Mouse (Mus musculus): ENCODE measurements around the gene Slc10a1. TPM values are rescaled to one million over a fixed set of nuclear protein-coding genes. Genes with fewer than 3 reads are reported as not detected.

Slc10a1 gene
- polyA plus RNA-seq, 1 experiment from 2014 or later, result 0.68 TPM

DNA sequence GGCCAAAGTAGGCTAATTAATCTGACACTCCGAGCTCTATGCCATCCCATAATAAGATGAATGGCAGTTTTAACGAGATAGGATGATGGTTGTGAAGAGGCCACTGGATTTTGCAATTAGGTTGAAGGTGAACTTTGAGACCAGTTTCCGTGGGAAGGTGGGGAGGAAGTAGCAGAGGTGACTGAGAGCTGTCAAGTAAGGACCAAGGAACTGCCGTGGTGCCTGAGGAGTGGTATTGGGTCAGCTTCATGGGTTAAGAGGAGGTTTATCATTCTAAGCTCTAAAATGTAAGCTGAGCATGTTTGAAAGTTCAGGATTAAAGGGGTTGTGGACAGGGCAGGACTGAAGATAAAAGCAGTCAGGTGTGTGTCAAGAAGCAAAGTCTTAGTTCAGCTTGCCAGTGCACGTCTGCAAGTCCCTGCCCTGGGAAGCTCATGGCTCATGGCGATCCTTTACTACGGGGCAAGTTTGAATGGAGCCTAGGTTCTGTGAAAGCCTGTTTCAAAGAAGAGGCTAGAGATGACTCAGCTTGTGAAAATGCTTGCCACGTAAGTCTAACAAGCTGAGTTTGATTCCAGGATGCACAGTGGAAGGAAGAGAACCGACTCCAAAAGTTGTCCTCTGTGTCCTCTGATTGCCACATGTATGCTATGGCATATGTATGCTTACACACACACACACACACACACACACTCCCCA is 31.0 kb downstream of the Slc10a1 start:
- Histone ChIP-seq H3K27me3 (ENCODE audit: low read depth, poor library complexity, severe bottlenecking) (no peaks in the 10 kb centered on the region), H3K4me1 (no peaks in the 10 kb centered on the region), H3K27ac (no peak overlapping the region), H3K36me3 (no peaks in the 10 kb centered on the region), H3K9me3 (replicated peaks) (no peaks in the 10 kb centered on the region), H3K4me3 (no peak overlapping the region)
- no peak for DNase-seq (ENCODE audit: low spot score)
- 77% methylated on average over 9 of the region's 9 CpGs for WGBS

DNA sequence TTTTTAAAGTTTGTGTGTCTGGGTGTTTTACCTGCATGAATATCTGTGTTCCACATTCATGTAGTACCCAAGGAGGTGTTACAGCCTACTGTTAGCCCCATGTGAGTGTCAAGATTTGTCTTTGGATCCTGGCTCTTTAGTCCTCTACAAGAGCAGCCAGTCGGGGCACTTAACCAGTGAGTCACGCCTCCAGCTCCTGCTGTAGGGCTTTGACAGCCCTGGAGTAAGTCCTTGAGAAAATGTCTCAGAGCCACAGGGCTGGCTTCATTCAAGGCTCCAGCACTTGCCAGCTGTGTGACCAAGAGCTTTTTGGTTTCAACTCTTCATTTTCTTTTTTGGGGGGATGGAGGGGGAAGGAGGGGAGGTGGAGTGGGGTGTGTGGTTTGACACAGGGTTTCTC is 31.8 kb downstream of the Slc10a1 start:
- DNase-seq (ENCODE audit: low spot score), result no peak
- H3K36me3 ChIP-seq, result no peaks in the 10 kb centered on the region
- no peaks in the 10 kb centered on the region for H3K27me3 ChIP-seq (ENCODE audit: low read depth, poor library complexity, severe bottlenecking)
- no peak overlapping the region for H3K4me3 ChIP-seq
- H3K27ac ChIP-seq, result no peak overlapping the region
- no peaks in the 10 kb centered on the region for H3K4me1 ChIP-seq
- 69% methylated on average over 2 of the region's 2 CpGs for WGBS
- no peaks in the 10 kb centered on the region for H3K9me3 ChIP-seq (replicated peaks)

DNA sequence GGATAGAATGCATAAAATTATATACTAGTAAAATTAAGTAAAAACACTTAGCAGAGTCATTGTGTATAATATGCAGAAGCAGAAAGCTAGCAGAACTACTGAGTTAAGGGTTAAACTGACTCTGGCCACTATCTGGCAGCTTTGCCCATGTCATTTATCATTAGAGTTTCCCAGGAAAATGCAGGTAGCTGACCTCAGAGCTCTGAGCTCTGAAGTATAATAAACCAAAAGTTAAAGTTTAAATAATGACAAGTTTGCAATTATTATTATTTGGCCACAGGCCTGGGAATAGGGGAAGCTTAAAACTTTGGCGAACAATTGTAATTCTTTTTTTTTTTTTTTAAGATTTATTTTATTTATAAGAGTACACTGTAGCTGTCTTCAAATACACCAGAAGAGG is 35.6 kb downstream of the Slc10a1 start:
- no peaks in the 10 kb centered on the region for H3K9me3 ChIP-seq (replicated peaks)
- H3K4me3 ChIP-seq, result no peak overlapping the region
- no peaks in the 10 kb centered on the region for H3K27me3 ChIP-seq (ENCODE audit: low read depth, poor library complexity, severe bottlenecking)
- no peak for DNase-seq (ENCODE audit: low spot score)
- H3K36me3 ChIP-seq, result no peaks in the 10 kb centered on the region
- WGBS, result 96% methylated on average over 1 of the region's 1 CpGs
- no peak overlapping the region for H3K27ac ChIP-seq
- H3K4me1 ChIP-seq, result no peaks in the 10 kb centered on the region

DNA sequence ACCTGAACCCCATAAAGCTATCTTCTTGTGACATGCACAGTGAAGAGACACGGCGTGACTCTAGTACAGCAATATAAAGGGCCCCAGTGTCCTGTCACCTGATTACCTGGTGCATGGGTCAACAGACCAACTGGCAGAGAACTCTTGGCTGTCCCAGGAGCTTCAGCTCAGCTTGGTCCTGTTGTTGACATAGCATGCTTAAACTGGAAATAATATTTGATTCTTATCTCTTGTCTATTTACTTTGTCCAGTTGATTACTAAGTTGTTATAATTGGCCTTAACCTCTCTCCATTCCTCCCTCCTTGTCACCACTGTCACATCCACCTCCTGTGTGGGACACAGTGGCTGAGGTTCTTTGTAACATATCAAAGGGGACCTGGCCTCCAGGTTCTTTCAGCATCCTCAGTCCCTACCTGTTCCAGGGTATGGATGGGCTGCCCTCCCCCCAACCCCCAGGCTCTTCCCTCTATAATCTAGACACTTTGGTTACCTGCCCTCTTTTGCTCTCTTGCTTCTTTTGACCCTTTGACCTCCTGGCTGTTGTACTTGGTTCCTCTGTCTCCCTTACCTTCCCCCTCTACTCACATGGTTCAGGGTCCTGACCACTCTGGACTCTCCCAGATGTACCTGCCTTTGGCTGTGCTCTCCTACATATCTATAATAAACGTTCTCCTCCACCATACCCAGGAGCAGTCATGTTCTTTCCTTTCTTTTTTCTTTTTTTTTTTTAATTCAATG is 36.9 kb downstream of the Slc10a1 start:
- Histone ChIP-seq H3K36me3 (no peaks in the 10 kb centered on the region), H3K4me3 (no peak overlapping the region), H3K9me3 (replicated peaks) (no peaks in the 10 kb centered on the region), H3K27ac (no peak overlapping the region), H3K27me3 (ENCODE audit: low read depth, poor library complexity, severe bottlenecking) (no peaks in the 10 kb centered on the region), H3K4me1 (no peaks in the 10 kb centered on the region)
- WGBS, result 93% methylated on average over 3 of the region's 3 CpGs
- no peak for DNase-seq (ENCODE audit: low spot score)

DNA sequence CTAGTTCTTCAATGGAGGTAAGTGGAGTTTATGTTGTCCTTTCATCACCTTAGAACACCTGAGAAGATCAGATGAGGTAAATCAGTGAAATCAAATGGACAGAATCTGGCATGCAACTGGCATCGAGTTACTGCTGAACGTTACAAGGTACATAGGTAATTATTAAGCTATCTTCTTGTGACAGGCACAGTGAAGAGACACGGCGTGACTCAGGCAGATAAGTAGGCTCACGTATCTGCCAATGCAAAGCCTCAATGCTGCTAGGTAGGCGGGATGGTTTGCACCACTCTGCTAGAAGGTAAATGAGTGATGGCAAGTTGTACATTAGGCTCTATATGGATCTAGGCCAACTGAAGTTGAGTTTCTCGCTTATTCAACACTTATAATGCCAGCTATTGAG is 38.4 kb downstream of the Slc10a1 start:
- no peaks in the 10 kb centered on the region for H3K4me1 ChIP-seq
- H3K27ac ChIP-seq, result no peak overlapping the region
- no peaks in the 10 kb centered on the region for H3K36me3 ChIP-seq
- H3K27me3 ChIP-seq (ENCODE audit: low read depth, poor library complexity, severe bottlenecking), result no peaks in the 10 kb centered on the region
- H3K4me3 ChIP-seq, result no peak overlapping the region
- WGBS, result 90% methylated on average over 7 of the region's 7 CpGs
- DNase-seq (ENCODE audit: low spot score), result no peak
- no peaks in the 10 kb centered on the region for H3K9me3 ChIP-seq (replicated peaks)

DNA sequence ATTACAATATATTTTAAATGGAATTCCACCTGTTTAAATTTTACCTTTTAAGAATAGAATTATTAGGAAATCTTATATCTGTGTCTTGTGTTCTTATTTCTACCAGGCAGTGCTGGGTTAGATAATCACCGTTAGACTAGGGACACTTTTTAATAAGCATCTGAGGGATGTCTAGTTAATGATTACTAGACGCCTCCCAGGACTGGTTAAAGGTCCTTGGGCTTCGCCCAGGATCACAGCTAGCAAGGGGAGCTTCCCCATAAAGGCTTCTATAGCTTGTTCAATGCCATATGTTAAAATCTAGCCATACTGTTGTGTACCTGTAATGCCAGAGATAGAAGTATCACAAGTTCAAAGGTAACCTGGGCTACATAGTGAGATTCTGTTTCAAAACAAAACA is 39.6 kb downstream of the Slc10a1 start:
- peaks cover 4% of the 10 kb centered on the region; the same call in 1 of the 2 replicates for H3K4me1 ChIP-seq
- H3K36me3 ChIP-seq, result no peaks in the 10 kb centered on the region
- peaks cover 7% of the 10 kb centered on the region; the same call in 1 of the 2 replicates for H3K27me3 ChIP-seq (ENCODE audit: low read depth, poor library complexity, severe bottlenecking)
- H3K9me3 ChIP-seq (replicated peaks), result no peaks in the 10 kb centered on the region
- H3K4me3 ChIP-seq, result no peak overlapping the region
- DNase-seq (ENCODE audit: low spot score), result no peak
- no peak overlapping the region for H3K27ac ChIP-seq
- WGBS, result 87% methylated on average over 3 of the region's 3 CpGs

DNA sequence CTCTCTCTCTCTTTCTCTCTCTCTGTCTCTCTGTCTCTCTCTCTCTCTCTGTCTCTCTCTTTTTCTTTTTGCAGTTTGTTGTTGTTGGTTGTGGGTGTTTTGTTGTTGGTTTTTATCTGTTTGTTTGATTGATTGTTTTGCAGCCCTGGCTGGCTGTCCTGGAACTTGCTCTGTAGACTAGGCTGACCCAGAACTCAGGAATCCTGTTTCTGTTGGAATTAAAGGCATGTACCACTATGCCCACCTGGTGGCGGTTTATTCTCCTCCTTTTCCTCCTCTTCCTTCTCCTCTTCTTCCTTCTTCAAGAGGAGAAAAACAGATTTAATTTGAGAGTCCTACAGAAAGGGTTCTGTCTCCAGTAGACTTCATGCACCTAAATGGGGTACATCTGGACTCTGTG is 41.0 kb downstream of the Slc10a1 start:
- Histone ChIP-seq H3K27ac (no peak overlapping the region), H3K27me3 (ENCODE audit: low read depth, poor library complexity, severe bottlenecking) (peaks cover 18% of the 10 kb centered on the region; the same call in 1 of the 2 replicates), H3K36me3 (no peaks in the 10 kb centered on the region), H3K4me3 (no peak overlapping the region), H3K9me3 (replicated peaks) (no peaks in the 10 kb centered on the region), H3K4me1 (peaks cover 13% of the 10 kb centered on the region)
- no peak for DNase-seq (ENCODE audit: low spot score)
- WGBS, result 55% methylated on average over 1 of the region's 1 CpGs

DNA sequence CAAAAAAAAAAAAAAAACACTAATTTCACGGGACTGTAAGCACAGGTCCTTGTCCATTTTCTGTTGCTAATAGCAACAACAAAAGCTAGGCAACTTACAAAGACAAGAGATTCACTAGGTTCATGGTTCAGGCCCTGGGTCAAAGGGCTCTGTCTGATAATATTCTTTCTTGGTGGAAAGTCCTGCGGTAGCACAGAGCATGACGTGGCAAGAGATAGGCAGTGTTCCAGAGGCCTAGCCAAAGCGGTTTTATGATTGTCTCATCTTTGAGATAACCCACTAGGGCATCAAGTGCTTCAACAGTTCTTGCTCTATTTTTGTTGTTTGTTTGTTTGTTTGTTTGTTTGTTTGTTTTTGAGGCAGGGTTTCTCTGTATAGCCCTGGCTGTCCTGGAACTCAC is 42.0 kb downstream of the Slc10a1 start:
- H3K4me1 ChIP-seq, result peaks cover 15% of the 10 kb centered on the region
- H3K27me3 ChIP-seq (ENCODE audit: low read depth, poor library complexity, severe bottlenecking), result peaks cover 20% of the 10 kb centered on the region; the same call in 1 of the 2 replicates
- 86% methylated on average over 4 of the region's 4 CpGs for WGBS
- H3K9me3 ChIP-seq (replicated peaks), result no peaks in the 10 kb centered on the region
- H3K36me3 ChIP-seq, result no peaks in the 10 kb centered on the region
- DNase-seq (ENCODE audit: low spot score), result no peak
- H3K4me3 ChIP-seq, result no peak overlapping the region
- H3K27ac ChIP-seq, result no peak overlapping the region

DNA sequence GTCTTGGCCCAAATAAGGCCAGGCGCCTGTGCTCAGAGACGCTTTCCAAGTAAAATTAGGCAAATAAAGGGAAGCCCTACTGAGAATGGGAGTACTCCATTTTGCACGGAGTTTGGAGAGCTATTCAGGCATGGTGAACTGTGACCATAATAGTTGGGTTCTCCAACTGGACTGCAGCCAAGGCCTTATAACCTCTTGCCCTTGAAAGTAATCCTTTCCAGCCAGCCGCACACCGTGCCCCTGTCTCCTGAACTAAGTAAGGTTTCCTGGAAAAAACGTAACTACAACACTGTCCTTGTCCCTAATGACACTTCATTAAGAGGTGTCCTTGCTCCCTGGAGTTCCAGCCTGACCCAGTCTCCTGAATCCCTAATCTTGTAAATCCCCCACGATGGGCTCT is 42.6 kb downstream of the Slc10a1 start:
- H3K4me1 ChIP-seq, result peaks cover 15% of the 10 kb centered on the region
- H3K36me3 ChIP-seq, result no peaks in the 10 kb centered on the region
- no peak overlapping the region for H3K27ac ChIP-seq
- H3K9me3 ChIP-seq (replicated peaks), result no peaks in the 10 kb centered on the region
- 71% methylated on average over 7 of the region's 7 CpGs for WGBS
- peaks cover 20% of the 10 kb centered on the region; the same call in 1 of the 2 replicates for H3K27me3 ChIP-seq (ENCODE audit: low read depth, poor library complexity, severe bottlenecking)
- no peak for DNase-seq (ENCODE audit: low spot score)
- H3K4me3 ChIP-seq, result no peak overlapping the region

DNA sequence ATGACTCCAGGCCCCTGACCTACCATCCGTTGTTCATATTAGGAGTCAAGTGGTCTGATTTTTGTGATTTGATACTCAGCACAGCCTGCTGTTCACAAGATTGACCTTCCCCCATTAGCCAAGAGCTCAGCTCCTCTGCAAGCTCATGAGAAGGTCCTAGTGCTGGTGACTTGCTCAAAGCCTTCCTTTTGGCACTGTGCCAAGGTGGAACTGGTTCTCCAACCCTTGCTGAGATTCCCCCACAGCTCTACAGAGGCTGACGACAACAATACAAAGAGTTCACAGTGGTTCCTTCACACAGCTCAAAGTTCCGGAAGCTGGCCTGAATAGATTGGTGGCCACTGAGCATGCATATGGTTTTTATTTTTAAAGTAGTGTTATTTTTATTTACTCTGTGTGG is 44.3 kb downstream of the Slc10a1 start:
- peaks cover 20% of the 10 kb centered on the region; the same call in 1 of the 2 replicates for H3K27me3 ChIP-seq (ENCODE audit: low read depth, poor library complexity, severe bottlenecking)
- no peaks in the 10 kb centered on the region for H3K9me3 ChIP-seq (replicated peaks)
- DNase-seq (ENCODE audit: low spot score), result no peak
- H3K36me3 ChIP-seq, result no peaks in the 10 kb centered on the region
- peaks cover 15% of the 10 kb centered on the region for H3K4me1 ChIP-seq
- H3K4me3 ChIP-seq, result no peak overlapping the region
- no peak overlapping the region for H3K27ac ChIP-seq
- WGBS, result 89% methylated on average over 3 of the region's 3 CpGs

DNA sequence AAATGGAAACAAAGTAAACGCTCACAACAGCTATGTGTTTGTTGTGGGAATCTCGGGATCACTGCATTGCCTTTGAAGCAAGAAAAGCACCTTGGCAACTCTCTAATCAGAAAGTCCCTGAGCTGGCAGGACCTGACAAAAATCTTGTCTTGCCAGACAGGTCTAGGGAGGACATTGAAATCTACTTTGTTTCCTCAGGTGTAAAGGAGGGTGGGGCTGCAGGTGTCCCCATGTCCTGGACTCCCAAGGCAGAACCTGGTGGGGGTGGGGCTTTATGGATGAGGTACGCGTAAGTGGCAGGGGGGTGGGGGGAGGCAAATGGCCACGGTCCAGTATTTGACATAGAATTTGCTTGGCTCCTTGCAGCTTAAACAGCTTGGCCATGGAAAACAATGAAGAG is 44.9 kb downstream of the Slc10a1 start:
- Histone ChIP-seq H3K4me1 (peaks cover 15% of the 10 kb centered on the region), H3K9me3 (replicated peaks) (no peaks in the 10 kb centered on the region), H3K36me3 (no peaks in the 10 kb centered on the region), H3K27me3 (ENCODE audit: low read depth, poor library complexity, severe bottlenecking) (peaks cover 20% of the 10 kb centered on the region; the same call in 1 of the 2 replicates), H3K4me3 (no peak overlapping the region), H3K27ac (no peak overlapping the region)
- DNase-seq (ENCODE audit: low spot score), result no peak
- WGBS, result 65% methylated on average over 5 of the region's 5 CpGs

DNA sequence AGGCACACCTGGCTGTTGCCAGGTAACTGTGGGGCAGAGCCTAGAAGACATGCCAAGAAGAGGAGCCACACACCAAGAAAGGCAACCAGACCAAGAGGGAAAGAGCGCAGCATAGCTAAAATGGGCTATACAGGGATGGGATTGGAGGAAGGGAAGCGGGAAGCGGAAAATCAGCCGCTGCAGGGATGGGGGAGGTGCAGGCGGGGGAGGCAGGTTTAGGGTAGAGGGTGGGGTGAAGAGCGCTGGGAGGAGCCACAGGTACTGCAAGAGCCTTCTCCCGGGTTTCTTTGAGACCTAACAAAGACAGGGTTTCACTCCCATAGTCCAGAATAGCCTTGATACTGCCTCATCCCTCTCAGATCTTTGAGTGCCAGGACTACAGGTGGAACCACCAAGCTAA is 45.6 kb downstream of the Slc10a1 start:
- H3K27ac ChIP-seq, result no peak overlapping the region
- H3K4me3 ChIP-seq, result peak overlapping the region; percentile 25; the same call in 1 of the 2 replicates
- no peaks in the 10 kb centered on the region for H3K36me3 ChIP-seq
- no peaks in the 10 kb centered on the region for H3K9me3 ChIP-seq (replicated peaks)
- peaks cover 15% of the 10 kb centered on the region for H3K4me1 ChIP-seq
- 3% methylated on average over 7 of the region's 7 CpGs for WGBS
- H3K27me3 ChIP-seq (ENCODE audit: low read depth, poor library complexity, severe bottlenecking), result peaks cover 20% of the 10 kb centered on the region; the same call in 1 of the 2 replicates
- DNase-seq (ENCODE audit: low spot score), result peak; percentile 36

DNA sequence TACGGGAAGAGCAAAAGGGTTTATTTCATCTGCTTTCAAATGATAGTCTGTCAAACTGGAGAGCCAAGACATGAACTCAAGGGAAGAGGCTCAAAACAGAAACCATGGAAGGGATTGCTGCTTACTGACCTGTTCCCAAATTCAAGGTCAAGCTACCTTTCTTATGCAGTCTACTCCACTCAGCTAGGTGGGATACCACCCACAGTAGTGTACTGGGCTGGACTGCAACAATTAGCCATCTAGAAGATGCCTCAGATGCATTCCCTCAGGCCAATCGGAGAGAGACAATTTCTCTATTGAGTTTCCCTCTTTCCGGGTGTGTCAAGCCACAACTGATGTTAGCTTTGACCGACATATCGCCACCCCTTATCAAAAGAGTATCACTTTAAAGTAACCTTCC is 47.2 kb downstream of the Slc10a1 start:
- no peaks in the 10 kb centered on the region for H3K9me3 ChIP-seq (replicated peaks)
- peaks cover 15% of the 10 kb centered on the region for H3K4me1 ChIP-seq
- peaks cover 20% of the 10 kb centered on the region; the same call in 1 of the 2 replicates for H3K27me3 ChIP-seq (ENCODE audit: low read depth, poor library complexity, severe bottlenecking)
- H3K27ac ChIP-seq, result no peak overlapping the region
- no peak overlapping the region for H3K4me3 ChIP-seq
- WGBS, result 94% methylated on average over 5 of the region's 5 CpGs
- H3K36me3 ChIP-seq, result no peaks in the 10 kb centered on the region
- DNase-seq (ENCODE audit: low spot score), result no peak
